10 mouse cellular contexts compared by ENCODE assay signal in genomic region chr4:14039513-14040072, GRCm38 (mm10).
DNase-seq lines count a peak whose midpoint lies in the region; ATAC-seq lines count a peak whose summit lies in the region.
"Had no signal": no experiment of that assay in that cellular context is flagged by ENCODE, and none has a peak within 500 bp of the region (broad histone marks: within the 10 kb centered on the region; RNA-seq: fewer than 3 reads in every experiment).

No protein-coding gene starts in this region.

- no peak overlapping the region for H3K27ac ChIP-seq in midbrain, embryonic 13.5 days
- no peak overlapping the region for H3K27ac ChIP-seq in midbrain, embryonic 11.5 days (ENCODE audit: low read depth, low read length)
- H3K27ac ChIP-seq in forebrain, embryonic 14.5 days (ENCODE audit: low read depth, low read length): no peak overlapping the region
- H3K27ac ChIP-seq: embryonic facial prominence, embryonic 13.5 days had no signal

- no peak for ATAC-seq in midbrain, embryonic 13.5 days
- ATAC-seq in midbrain, embryonic 11.5 days (ENCODE audit: low FRiP score): no peak
- ATAC-seq in forebrain, embryonic 14.5 days: peak; percentile 93
- ATAC-seq in monocyte, adult 5-6 weeks (replicated peaks; ENCODE audit: insufficient number of reproducible peaks, low FRiP score, low TSS enrichment, poor library complexity, severe bottlenecking): no peak

- H3K4me1 ChIP-seq in midbrain, embryonic 13.5 days (replicated peaks): peaks cover 7% of the 10 kb centered on the region
- no peaks in the 10 kb centered on the region for H3K4me1 ChIP-seq in midbrain, embryonic 11.5 days (ENCODE audit: control insufficient read depth, insufficient read depth, low read length)
- peaks cover 7% of the 10 kb centered on the region; the same call in 1 of the 2 replicates for H3K4me1 ChIP-seq in forebrain, embryonic 14.5 days (ENCODE audit: control insufficient read depth, insufficient read depth, low read length)
- H3K4me1 ChIP-seq: embryonic facial prominence, embryonic 13.5 days had no signal

- no peaks in the 10 kb centered on the region for H3K27me3 ChIP-seq in midbrain, embryonic 13.5 days
- H3K27me3 ChIP-seq in midbrain, embryonic 11.5 days (ENCODE audit: control insufficient read depth, insufficient read depth, low read length): no peaks in the 10 kb centered on the region
- H3K27me3 ChIP-seq in forebrain, embryonic 14.5 days (replicated peaks; ENCODE audit: control insufficient read depth, insufficient read depth, low read length): no peaks in the 10 kb centered on the region
- H3K27me3 ChIP-seq: embryonic facial prominence, embryonic 13.5 days had no signal

- peak overlapping the region; percentile 10; the same call in 1 of the 2 replicates for H3K9ac ChIP-seq in midbrain, embryonic 13.5 days (replicated peaks)
- H3K9ac ChIP-seq in midbrain, embryonic 11.5 days (ENCODE audit: low read length): no peak overlapping the region
- no peak overlapping the region; the same call in 1 of the 2 replicates for H3K9ac ChIP-seq in forebrain, embryonic 14.5 days (ENCODE audit: low read length)
- H3K9ac ChIP-seq: embryonic facial prominence, embryonic 13.5 days had no signal

- H3K9me3 ChIP-seq in midbrain, embryonic 13.5 days: peaks cover 4% of the 10 kb centered on the region
- H3K9me3 ChIP-seq in midbrain, embryonic 11.5 days (ENCODE audit: control insufficient read depth, low read length): no peaks in the 10 kb centered on the region
- H3K9me3 ChIP-seq in forebrain, embryonic 14.5 days (replicated peaks; ENCODE audit: control insufficient read depth, low read length): 0 out of 2 replicates have a peak, but pooled peaks cover 4% of the 10 kb centered on the region

- H3K4me2 ChIP-seq in midbrain, embryonic 13.5 days (replicated peaks): no peak overlapping the region
- H3K4me2 ChIP-seq in midbrain, embryonic 11.5 days: no peak overlapping the region
- no peak overlapping the region for H3K4me2 ChIP-seq in forebrain, embryonic 14.5 days (ENCODE audit: low read length)
- H3K4me2 ChIP-seq: embryonic facial prominence, embryonic 13.5 days had no signal

- no peak overlapping the region for H3K4me3 ChIP-seq in midbrain, embryonic 13.5 days (replicated peaks)
- H3K4me3 ChIP-seq in midbrain, embryonic 11.5 days (ENCODE audit: low read depth, low read length): no peak overlapping the region
- H3K4me3 ChIP-seq in forebrain, embryonic 14.5 days (ENCODE audit: low read depth, low read length): no peak overlapping the region
- H3K4me3 ChIP-seq: embryonic facial prominence, embryonic 13.5 days had no signal

- no peaks in the 10 kb centered on the region for H3K36me3 ChIP-seq in midbrain, embryonic 13.5 days
- no peaks in the 10 kb centered on the region for H3K36me3 ChIP-seq in midbrain, embryonic 11.5 days (ENCODE audit: control insufficient read depth, insufficient read depth, low read length)
- no peaks in the 10 kb centered on the region for H3K36me3 ChIP-seq in forebrain, embryonic 14.5 days (ENCODE audit: control insufficient read depth, insufficient read depth, low read length)
- H3K36me3 ChIP-seq: embryonic facial prominence, embryonic 13.5 days had no signal

- WGBS in midbrain, embryonic 13.5 days: 69% methylated on average over 7 of the region's 7 CpGs
- 76% methylated on average over 7 of the region's 7 CpGs for WGBS in midbrain, embryonic 11.5 days
- 25% methylated on average over 7 of the region's 7 CpGs for WGBS in forebrain, embryonic 14.5 days

- DNase-seq in midbrain, embryonic 11.5 days (ENCODE audit: low spot score, missing footprints): no peak
- DNase-seq in forebrain, embryonic 14.5 days (ENCODE audit: low spot score): peak; percentile 80
- peak; percentile 13 to 24 for DNase-seq in layer of hippocampus, postnatal 36 days
- DNase-seq in right cerebral cortex, postnatal 25 days: peak; percentile 41
- no peak for DNase-seq in urinary bladder, postnatal 25 days (ENCODE audit: low spot score)
- DNase-seq in heart, adult 11 months: no peak
- DNase-seq: lung, postnatal 14 days had no signal

Comparison
In these comparisons a context has a peak if more than half of its experiments do, and no peak if none do; other contexts are left out.
1. DNase-seq: peak in forebrain, embryonic 14.5 days (single experiment), layer of hippocampus, postnatal 36 days (2 of 2) and right cerebral cortex, postnatal 25 days (single experiment); none in midbrain, embryonic 11.5 days (single experiment), urinary bladder, postnatal 25 days (single experiment) and heart, adult 11 months (single experiment).